Mouse (Mus musculus): ENCODE data around the gene Rapgefl1.

The Rapgefl1 gene

DNA sequence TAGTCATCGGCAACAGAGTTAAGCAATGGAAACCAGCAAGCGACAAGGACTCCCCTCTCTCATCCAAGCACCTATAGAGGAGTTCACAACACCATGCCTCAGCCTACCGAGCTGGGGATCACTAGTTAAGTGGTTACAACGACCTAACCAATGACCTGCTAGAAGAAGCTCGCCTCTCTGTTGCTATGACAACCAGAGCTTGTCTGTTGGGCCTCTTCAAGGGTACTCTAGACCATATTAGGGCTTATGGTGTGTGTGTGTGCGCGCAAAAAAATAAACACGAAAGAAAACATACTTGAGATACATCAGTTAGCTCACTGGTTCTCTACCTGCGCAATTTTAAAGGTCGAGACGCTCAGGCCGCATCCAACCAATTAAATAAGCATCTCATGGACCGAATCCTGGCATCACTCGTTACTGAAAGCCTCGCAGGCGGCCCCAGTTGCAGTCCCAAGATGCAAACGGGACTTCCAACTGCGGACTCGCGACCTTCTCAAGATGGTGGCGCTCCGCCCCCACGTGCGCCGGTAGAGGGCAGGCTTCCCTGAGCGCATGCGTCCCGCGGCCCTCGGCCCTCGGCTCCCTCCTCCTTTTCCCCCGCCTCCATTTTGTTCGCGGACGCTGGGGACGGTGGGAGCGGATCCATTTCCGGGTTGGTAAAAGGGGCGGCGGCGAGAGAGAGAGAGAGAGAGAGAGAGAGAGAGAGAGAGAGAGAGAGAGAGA, 26.6 kb downstream of the Rapgefl1 start, which contains the start of gene Wipf2:
TSS of gene Wipf2 (plus strand) at position 611 of the 723 bp plus-strand sequence.
- DNase-seq, result peak; percentile 96 to 98

DNA sequence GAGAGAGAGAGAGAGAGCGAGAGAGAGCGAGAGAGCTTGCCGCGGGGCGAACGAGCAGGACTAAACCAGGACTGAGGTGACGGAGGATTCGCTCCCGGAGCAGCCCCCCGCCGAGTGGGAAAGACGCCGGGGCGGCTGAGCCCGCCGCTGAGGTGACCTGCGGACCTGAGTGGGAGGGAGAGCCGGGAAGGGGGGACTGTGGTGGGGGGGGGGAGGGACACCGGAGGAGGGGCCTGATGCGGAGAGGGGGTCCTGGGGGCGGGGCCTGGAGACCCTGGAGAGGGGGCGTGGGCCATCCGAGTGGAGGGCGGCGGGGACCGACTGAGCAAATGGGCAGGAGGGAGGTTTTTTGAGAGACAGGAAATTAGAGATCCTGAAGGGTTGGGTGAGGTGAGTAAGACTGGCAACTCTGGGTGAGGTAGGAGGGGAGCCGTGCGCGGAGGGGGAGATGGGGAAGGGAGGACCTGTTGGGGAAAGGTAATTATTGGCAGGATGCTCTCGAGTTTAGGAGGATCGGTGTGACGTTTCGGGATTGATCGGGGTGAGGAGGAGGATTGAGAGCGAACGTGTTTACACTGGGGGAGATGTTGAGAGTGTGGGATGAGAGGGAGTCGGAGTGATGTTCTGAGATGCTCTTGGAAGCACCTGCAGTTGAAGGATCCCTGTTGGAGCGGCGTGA, 27.3 kb downstream of the Rapgefl1 start:
- DNase-seq, result no peak

GRCm38 (mm10) chr11:98867293-98867692, 30.7 kb downstream of the Rapgefl1 start:
- peak in 1 of 2 experiments; percentile 46 for DNase-seq

- no peak for DNase-seq
These were observed 33.3 kb downstream of the Rapgefl1 start for GRCm38 (mm10) chr11:98869906-98870305.

DNA sequence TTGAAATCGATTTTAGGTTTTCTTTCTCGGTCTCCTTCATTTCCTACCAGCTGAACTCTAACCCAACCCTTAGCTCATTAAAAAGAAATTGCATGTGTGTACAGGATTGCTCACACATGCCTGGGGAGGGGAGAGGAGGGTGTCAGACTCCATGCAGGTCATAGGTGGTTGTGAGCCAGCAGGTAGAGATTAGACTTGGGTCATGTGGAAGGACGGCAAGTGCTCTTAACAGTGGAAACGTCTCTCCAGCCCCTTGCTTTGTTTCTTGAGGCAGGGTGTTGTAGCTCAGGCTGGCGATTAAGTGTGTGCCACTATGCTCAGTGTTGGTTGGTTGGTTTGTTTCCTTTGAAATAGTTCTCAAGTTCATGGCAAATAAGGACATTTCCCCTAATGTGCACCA, 34.2 kb downstream of the Rapgefl1 start:
- no peak for DNase-seq

GRCm38 (mm10) chr11:98871416-98871815, 34.8 kb downstream of the Rapgefl1 start:
- no peak for DNase-seq

DNA sequence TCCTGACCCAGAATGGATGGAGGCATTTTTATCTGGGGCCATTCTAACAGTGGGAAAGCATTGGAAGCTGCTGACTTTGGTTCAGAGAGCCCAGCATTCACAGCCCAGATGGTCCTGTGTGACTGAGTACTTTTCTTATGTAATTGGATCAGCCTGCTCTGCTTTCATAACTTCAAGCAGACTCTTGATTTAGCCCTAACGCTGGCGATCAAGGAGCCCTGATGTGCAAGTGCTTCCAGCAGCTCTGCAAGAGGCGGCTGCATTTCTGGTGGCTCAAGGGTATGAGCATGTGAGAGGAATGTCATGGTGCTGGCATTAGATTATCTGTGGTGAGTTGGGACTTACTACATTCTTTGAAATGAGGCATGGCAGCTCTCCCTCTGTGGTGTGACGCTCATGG, 35.5 kb downstream of the Rapgefl1 start:
- peak; percentile 57 to 60 for DNase-seq

GRCm38 (mm10) chr11:98873900-98874299, 37.3 kb downstream of the Rapgefl1 start:
- DNase-seq, result peak in 1 of 2 experiments; percentile 39

DNA sequence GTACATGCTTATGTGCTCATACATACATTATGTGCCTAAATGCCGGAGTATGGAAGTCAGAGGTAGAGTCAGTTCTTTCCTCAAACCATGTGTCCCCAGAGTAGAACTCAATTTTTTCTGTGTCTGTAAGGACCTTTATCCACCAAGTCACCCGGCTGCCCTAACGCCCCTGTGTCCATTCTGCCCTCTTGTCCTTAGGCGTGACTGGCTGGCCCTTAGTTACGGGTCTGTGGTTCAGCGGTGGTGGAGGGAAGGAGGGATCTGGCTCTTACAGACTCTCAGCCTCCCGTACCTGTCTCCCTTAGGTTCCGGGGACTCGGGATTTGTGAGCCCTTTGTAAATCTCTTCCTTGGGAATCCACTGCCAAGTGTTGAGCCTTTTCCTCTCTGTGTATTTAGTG, 40.4 kb downstream of the Rapgefl1 start:
- no peak for DNase-seq

DNA sequence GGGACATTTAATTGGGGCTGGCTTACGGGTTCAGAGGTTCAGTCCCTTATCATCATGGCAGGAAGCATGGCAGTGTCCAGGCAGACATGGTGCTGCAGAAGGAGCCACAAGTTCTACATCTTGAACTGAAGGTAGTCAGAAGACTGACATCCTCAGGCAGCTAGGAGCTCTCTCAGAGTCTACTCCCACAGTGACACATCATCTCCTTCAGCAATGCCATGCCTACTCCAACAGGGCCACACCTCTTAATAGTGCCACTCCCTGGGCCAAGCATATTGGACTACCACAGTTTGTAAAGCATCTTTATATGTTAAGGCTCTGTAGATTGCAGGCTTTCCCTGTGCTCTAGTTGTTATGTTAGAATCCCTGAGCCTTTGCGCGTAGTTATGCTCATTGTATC, 51.1 kb downstream of the Rapgefl1 start:
- DNase-seq, result no peak

- DNase-seq, result no peak
These were observed 52.5 kb downstream of the Rapgefl1 start for GRCm38 (mm10) chr11:98889077-98889476.

DNA sequence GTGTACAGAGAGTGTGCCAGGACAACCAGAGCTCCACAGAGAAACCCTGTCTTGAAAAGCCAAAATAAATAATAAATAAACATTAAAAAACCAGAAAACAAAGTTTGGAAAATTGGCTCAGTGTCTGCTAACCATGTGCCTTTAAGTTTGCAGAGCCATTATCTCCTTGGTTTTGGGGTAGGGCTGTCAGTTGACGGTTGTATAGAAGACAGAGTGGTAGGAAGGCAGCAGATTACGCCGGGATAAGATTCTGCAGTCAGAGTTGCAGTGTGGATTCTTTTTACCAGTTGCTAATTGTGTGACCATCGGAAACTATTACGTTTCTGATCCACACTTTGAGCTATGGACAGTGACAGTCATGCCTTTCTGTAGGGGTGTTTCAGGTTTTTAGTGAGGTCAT, 53.4 kb downstream of the Rapgefl1 start:
- no peak for DNase-seq

DNA sequence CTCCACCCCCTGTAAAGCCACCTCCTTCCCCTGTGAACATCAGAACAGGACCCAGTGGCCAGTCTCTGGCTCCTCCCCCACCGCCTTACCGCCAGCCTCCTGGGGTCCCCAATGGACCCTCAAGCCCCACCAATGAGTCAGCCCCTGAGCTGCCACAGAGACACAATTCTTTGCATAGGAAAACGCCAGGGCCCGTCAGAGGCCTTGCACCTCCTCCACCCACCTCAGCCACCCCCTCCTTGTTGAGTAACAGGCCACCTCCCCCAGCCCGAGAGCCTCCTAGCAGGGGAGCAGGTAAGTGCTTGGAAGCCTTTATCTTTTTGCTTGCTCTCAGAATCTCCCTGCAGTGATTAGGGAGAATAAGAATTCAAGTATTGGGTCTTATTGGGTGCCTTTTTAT, 55.8 kb downstream of the Rapgefl1 start:
- DNase-seq, result no peak

- DNase-seq, result no peak
These were observed 64.0 kb downstream of the Rapgefl1 start for GRCm38 (mm10) chr11:98900529-98901125.

DNA sequence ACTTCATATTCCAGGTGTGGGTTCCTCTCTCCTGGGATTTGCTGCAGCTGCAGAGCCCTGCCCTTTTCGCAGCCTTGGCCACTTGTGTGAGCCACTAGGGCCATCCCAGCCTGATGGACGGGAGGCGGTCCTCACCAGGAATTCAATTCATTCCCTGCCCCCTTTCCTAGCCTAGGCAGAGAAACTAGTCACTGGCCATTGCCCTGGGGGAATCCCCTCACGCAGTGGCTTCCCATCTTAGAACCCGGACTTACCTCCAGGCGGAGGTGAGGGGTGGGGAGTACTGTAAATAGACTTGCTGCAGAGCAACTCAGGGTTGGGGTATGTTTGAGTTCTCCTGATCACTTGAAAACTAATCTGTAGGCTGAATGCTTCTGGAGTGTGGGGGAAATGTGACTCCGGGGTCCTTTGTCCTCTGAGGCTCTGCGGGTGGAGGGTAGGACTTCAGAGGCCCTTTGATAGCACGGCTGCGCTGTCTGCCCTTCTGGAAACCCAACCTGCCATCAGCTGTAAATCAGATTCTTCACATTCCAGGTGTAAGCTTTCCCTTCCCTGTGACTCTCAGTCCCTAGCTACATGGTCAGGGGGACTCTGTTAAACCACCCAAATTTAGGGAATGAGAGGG, 66.1 kb downstream of the Rapgefl1 start:
- DNase-seq, result no peak
